Mouse (Mus musculus) right cerebral cortex, postnatal 14 days (tissue): Measurements from ENCODE around the gene Cox19.
"Not testable (repeated sequence)": the region's sequence is repeated elsewhere in the genome, so short reads cannot be mapped to it uniquely, and the experiment has no call there.

Source experiments
- DNase-seq: peaks from one replicate; pipeline ENCODE4 v3.0.0; 2022

Gene Cox19

GRCm38 (mm10) chr5:139359244-139359643 lies 8.0 kb upstream of the Cox19 start:
- no peak for DNase-seq

GRCm38 (mm10) chr5:139358653-139359052 lies 7.4 kb upstream of the Cox19 start:
- DNase-seq: no peak

GRCm38 (mm10) chr5:139355235-139355772 lies 4.1 kb upstream of the Cox19 start:
- DNase-seq: peak; percentile 84

GRCm38 (mm10) chr5:139353946-139354345 lies 2.7 kb upstream of the Cox19 start:
- no peak for DNase-seq

GRCm38 (mm10) chr5:139353496-139353895 lies 2.3 kb upstream of the Cox19 start:
- no peak for DNase-seq

- no peak for DNase-seq
Observed at GRCm38 (mm10) chr5:139352317-139352716, 1.1 kb upstream of the Cox19 start, which contains the start of gene Cyp2w1. TSS of gene Cyp2w1 (plus strand) at chr5:139352617.

GRCm38 (mm10) chr5:139351628-139352027 lies 410 bp upstream of the Cox19 start:
- DNase-seq: no peak

GRCm38 (mm10) chr5:139349713-139350112 lies 1.5 kb downstream of the Cox19 start:
- no peak for DNase-seq

GRCm38 (mm10) chr5:139347225-139347624 lies 4.0 kb downstream of the Cox19 start:
- DNase-seq: no peak

GRCm38 (mm10) chr5:139345364-139345714 lies 5.9 kb downstream of the Cox19 start:
- no peak for DNase-seq

- DNase-seq: peak; percentile 92
Observed at GRCm38 (mm10) chr5:139344687-139345363, 6.4 kb downstream of the Cox19 start.

- DNase-seq: peak; percentile 83
Observed at GRCm38 (mm10) chr5:139344021-139344686, 7.1 kb downstream of the Cox19 start.

GRCm38 (mm10) chr5:139338891-139339290 lies 12.3 kb downstream of the Cox19 start:
- DNase-seq: no peak

- DNase-seq: no peak
Observed at GRCm38 (mm10) chr5:139338403-139338802, 12.8 kb downstream of the Cox19 start.

- DNase-seq: no peak
Observed at GRCm38 (mm10) chr5:139337826-139338370, 13.3 kb downstream of the Cox19 start.

- no peak for DNase-seq
Observed at GRCm38 (mm10) chr5:139335634-139336033, 15.6 kb downstream of the Cox19 start.

GRCm38 (mm10) chr5:139334394-139334793 lies 16.8 kb downstream of the Cox19 start:
- DNase-seq: not testable (repeated sequence)

- DNase-seq: no peak
Observed at GRCm38 (mm10) chr5:139333301-139334013, 17.8 kb downstream of the Cox19 start.

GRCm38 (mm10) chr5:139332590-139333272 lies 18.5 kb downstream of the Cox19 start:
- no peak for DNase-seq

- peak; percentile 78 for DNase-seq
Observed at GRCm38 (mm10) chr5:139331742-139332141, 19.5 kb downstream of the Cox19 start.

- no peak for DNase-seq
Observed at GRCm38 (mm10) chr5:139330766-139331165, 20.5 kb downstream of the Cox19 start.

- no peak for DNase-seq
Observed at GRCm38 (mm10) chr5:139327634-139328020, 23.6 kb downstream of the Cox19 start.
